Mouse (Mus musculus): ENCODE data around the gene Hrh1. TPM values are rescaled to one million over a fixed set of nuclear protein-coding genes. Genes with fewer than 3 reads are reported as not detected.

Gene Hrh1
- polyA plus RNA-seq, 1 experiment from 2014 or later, result not detected

- Histone ChIP-seq H3K9me3 (ENCODE audit: low read depth, low read length) (no peaks in the 10 kb centered on the region), H3K27me3 (ENCODE audit: insufficient read depth, low read length) (no peaks in the 10 kb centered on the region), H3K27ac (ENCODE audit: low read depth) (no peak overlapping the region), H3K4me1 (ENCODE audit: insufficient read depth) (no peaks in the 10 kb centered on the region), H3K9ac (no peak overlapping the region), H3K4me2 (no peak overlapping the region), H3K36me3 (ENCODE audit: insufficient read depth) (no peaks in the 10 kb centered on the region), H3K4me3 (ENCODE audit: low read depth, low read length) (no peak overlapping the region)
- no peak for TF ChIP-seq CTCF (IDR thresholded peaks at IDR 0.05; ENCODE audit: low read depth)
- DNase-seq, result peak; percentile 57
- 57% methylated on average over 2 of the region's 2 CpGs for WGBS
- peak; percentile 49; the same call in 1 of the 2 replicates for ATAC-seq (ENCODE audit: insufficient read depth)
Observed at GRCm38 (mm10) chr6:114418037-114418436, 20.3 kb downstream of the Hrh1 start.

GRCm38 (mm10) chr6:114421061-114421460 lies 23.3 kb downstream of the Hrh1 start:
- Histone ChIP-seq H3K4me2 (no peak overlapping the region), H3K36me3 (ENCODE audit: insufficient read depth) (no peaks in the 10 kb centered on the region), H3K4me1 (ENCODE audit: insufficient read depth) (no peaks in the 10 kb centered on the region), H3K27me3 (ENCODE audit: insufficient read depth, low read length) (no peaks in the 10 kb centered on the region), H3K9ac (no peak overlapping the region), H3K9me3 (ENCODE audit: low read depth, low read length) (no peaks in the 10 kb centered on the region), H3K4me3 (ENCODE audit: low read depth, low read length) (no peak overlapping the region), H3K27ac (ENCODE audit: low read depth) (no peak overlapping the region)
- no peak for TF ChIP-seq CTCF (IDR thresholded peaks at IDR 0.05; ENCODE audit: low read depth)
- DNase-seq (no peak), ATAC-seq (ENCODE audit: insufficient read depth) (no peak)

- no peaks in the 10 kb centered on the region for H3K4me1 ChIP-seq (ENCODE audit: insufficient read depth)
- no peak overlapping the region for H3K9ac ChIP-seq
- H3K27me3 ChIP-seq (ENCODE audit: insufficient read depth, low read length), result no peaks in the 10 kb centered on the region
- no peak overlapping the region for H3K4me2 ChIP-seq
- ATAC-seq (ENCODE audit: insufficient read depth), result no peak
- no peak overlapping the region for H3K4me3 ChIP-seq (ENCODE audit: low read depth, low read length)
- no peak for TF ChIP-seq CTCF (IDR thresholded peaks at IDR 0.05; ENCODE audit: low read depth)
- no peaks in the 10 kb centered on the region for H3K36me3 ChIP-seq (ENCODE audit: insufficient read depth)
- H3K9me3 ChIP-seq (ENCODE audit: low read depth, low read length), result no peaks in the 10 kb centered on the region
- 63% methylated on average over 9 of the region's 9 CpGs for WGBS
- no peak for DNase-seq
- H3K27ac ChIP-seq (ENCODE audit: low read depth), result no peak overlapping the region
Observed at GRCm38 (mm10) chr6:114423051-114423676, 25.4 kb downstream of the Hrh1 start.

- no peak overlapping the region for H3K9ac ChIP-seq
- H3K4me3 ChIP-seq (ENCODE audit: low read depth, low read length), result no peak overlapping the region
- ATAC-seq (ENCODE audit: insufficient read depth) (no peak), DNase-seq (no peak)
- no peaks in the 10 kb centered on the region for H3K27me3 ChIP-seq (ENCODE audit: insufficient read depth, low read length)
- no peak overlapping the region for H3K4me2 ChIP-seq
- H3K9me3 ChIP-seq (ENCODE audit: low read depth, low read length), result no peaks in the 10 kb centered on the region
- no peaks in the 10 kb centered on the region for H3K4me1 ChIP-seq (ENCODE audit: insufficient read depth)
- no peak overlapping the region for H3K27ac ChIP-seq (ENCODE audit: low read depth)
- H3K36me3 ChIP-seq (ENCODE audit: insufficient read depth), result no peaks in the 10 kb centered on the region
- WGBS, result 18% methylated on average over 5 of the region's 5 CpGs
- no peak for TF ChIP-seq CTCF (IDR thresholded peaks at IDR 0.05; ENCODE audit: low read depth)
Observed at GRCm38 (mm10) chr6:114425343-114425742, 27.6 kb downstream of the Hrh1 start.

GRCm38 (mm10) chr6:114427641-114428040 lies 29.9 kb downstream of the Hrh1 start:
- WGBS, result 87% methylated on average over 13 of the region's 13 CpGs

GRCm38 (mm10) chr6:114428831-114429230 lies 31.1 kb downstream of the Hrh1 start:
- no peak for ATAC-seq (ENCODE audit: insufficient read depth)
- H3K9ac ChIP-seq, result no peak overlapping the region
- 66% methylated on average over 16 of the region's 16 CpGs for whole genome bisulfite sequencing
- H3K27ac ChIP-seq (ENCODE audit: low read depth), result no peak overlapping the region
- no peaks in the 10 kb centered on the region for H3K36me3 ChIP-seq (ENCODE audit: insufficient read depth)
- H3K9me3 ChIP-seq (ENCODE audit: low read depth, low read length), result no peaks in the 10 kb centered on the region
- H3K4me3 ChIP-seq (ENCODE audit: low read depth, low read length), result no peak overlapping the region
- H3K27me3 ChIP-seq (ENCODE audit: insufficient read depth, low read length), result no peaks in the 10 kb centered on the region
- peak; percentile 29 for DNase-seq
- no peak for TF ChIP-seq CTCF (IDR thresholded peaks at IDR 0.05; ENCODE audit: low read depth)
- no peak overlapping the region for H3K4me2 ChIP-seq
- H3K4me1 ChIP-seq (ENCODE audit: insufficient read depth), result no peaks in the 10 kb centered on the region

More at GRCm38 (mm10) chr6:114427641-114428040, 29.9 kb downstream of the Hrh1 start:
- Histone ChIP-seq H3K4me3 (ENCODE audit: low read depth, low read length) (no peak overlapping the region), H3K27ac (ENCODE audit: low read depth) (no peak overlapping the region), H3K36me3 (ENCODE audit: insufficient read depth) (no peaks in the 10 kb centered on the region), H3K9me3 (ENCODE audit: low read depth, low read length) (no peaks in the 10 kb centered on the region), H3K4me1 (ENCODE audit: insufficient read depth) (no peaks in the 10 kb centered on the region), H3K27me3 (ENCODE audit: insufficient read depth, low read length) (no peaks in the 10 kb centered on the region), H3K9ac (no peak overlapping the region), H3K4me2 (no peak overlapping the region)
- TF ChIP-seq CTCF (IDR thresholded peaks at IDR 0.05; ENCODE audit: low read depth), result no peak
- ATAC-seq (ENCODE audit: insufficient read depth) (no peak), DNase-seq (no peak)

GRCm38 (mm10) chr6:114432591-114432990 lies 34.9 kb downstream of the Hrh1 start:
- Histone ChIP-seq H3K9ac (no peak overlapping the region), H3K27ac (ENCODE audit: low read depth) (no peak overlapping the region), H3K36me3 (ENCODE audit: insufficient read depth) (no peaks in the 10 kb centered on the region), H3K4me3 (ENCODE audit: low read depth, low read length) (no peak overlapping the region), H3K9me3 (ENCODE audit: low read depth, low read length) (no peaks in the 10 kb centered on the region), H3K4me1 (ENCODE audit: insufficient read depth) (no peaks in the 10 kb centered on the region), H3K4me2 (no peak overlapping the region), H3K27me3 (ENCODE audit: insufficient read depth, low read length) (no peaks in the 10 kb centered on the region)
- 39% methylated on average over 3 of the region's 3 CpGs for WGBS
- DNase-seq (peak; percentile 15), ATAC-seq (ENCODE audit: insufficient read depth) (no peak)
- TF ChIP-seq CTCF (IDR thresholded peaks at IDR 0.05; ENCODE audit: low read depth), result no peak
